Mouse (Mus musculus) thymus, postnatal 25 days (tissue): Measurements from ENCODE around the gene Plbd2.
"Not testable (repeated sequence)": the region's sequence is repeated elsewhere in the genome, so short reads cannot be mapped to it uniquely, and the experiment has no call there.

ENCODE experiments used
- DNase-seq: peaks from one replicate; pipeline ENCODE4 v3.0.0; 2022

The Plbd2 gene

DNA sequence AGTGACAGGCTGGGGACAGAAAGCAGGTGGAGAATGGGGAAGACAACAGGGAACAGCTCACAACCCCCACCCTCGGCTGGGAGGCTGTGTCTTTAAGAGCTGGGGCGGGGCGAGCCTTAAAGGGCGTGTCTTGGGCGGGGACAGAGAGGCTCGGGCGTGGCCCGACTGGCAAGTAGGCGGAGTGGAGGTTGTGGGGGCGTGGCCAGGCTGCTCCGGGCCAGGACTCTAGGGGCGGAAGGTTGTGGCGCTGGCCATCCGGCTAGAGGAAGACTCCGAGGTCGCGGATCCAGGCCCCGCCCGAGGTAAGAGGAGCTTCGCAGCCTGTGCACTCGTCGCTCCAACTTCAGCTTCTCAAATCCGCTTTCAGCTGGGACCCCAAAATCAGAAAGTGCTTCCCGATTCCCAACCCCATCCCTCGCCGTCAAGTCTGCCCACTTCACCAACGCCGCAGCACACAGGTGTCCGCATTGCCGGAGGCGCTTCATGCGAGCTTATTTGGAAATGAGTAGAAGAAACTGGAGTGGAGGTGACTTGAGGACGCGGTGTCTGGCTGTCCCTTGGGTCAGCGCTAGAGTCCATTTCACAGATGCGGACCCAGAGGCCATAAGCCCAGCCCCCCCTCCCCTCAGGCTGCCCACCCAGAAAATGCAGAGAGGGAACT is 7.7 kb upstream of the Plbd2 start, which contains the start of gene Slc8b1:
TSS of gene Slc8b1 (plus strand) at position 187 of the 661 bp plus-strand sequence.
- DNase-seq = peak; percentile 95

DNA sequence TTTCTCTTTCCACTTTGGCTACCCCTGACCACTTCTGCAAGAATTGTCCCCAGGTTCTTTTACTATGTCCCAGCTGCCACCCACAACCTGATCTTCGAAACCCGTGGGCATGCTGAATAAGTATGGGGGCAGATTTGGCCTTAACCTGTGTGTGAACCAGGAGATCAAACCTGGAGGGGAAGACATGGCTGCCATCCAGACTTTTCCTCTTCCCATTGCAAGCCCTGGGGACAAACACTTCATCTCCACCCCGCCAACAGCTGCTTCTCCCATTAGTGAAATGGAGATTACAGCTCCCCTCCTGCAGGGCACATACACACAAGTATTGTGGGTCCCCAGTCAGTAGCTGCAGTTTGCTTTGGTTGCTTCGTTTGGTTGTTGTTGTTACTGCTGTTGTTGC is 3.9 kb upstream of the Plbd2 start:
- no peak for DNase-seq

DNA sequence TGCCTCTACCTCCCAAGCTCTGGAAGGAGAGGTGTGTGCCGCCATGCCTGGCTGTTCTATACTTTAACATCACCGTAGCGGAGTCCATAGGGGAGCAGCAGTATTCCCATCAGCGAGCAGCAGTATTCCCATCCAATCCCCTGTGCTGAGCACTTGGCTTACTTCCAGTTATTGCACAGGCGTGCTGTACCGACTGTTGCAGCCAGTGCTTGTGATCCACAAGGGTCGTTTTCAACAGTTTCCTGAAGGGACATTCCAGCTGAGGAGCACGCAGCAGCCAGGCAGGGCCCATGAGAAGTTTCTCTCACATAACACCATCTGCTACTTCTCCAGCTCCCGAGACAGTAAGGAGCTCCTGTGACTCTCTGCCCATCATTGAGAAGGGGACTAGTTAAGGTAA is 3.1 kb upstream of the Plbd2 start:
- DNase-seq = no peak

DNA sequence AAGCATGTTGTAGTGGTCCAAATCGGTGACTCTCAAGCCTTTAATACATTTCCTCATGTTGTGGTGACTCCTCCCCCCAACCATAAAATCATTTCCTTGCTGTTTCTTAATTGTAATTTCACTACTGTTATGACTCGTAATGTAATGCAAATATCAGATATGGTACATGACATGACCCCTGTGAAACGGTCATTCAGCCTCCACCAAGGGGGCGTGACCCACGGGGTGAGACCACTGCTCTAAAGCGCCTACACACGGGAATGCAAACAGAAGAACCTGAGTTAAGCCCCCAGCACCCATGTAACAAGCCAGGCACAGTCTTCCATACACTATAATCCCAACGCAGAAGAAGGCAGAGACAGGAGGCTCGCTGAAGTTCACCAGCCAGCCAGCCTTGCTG is 2.4 kb upstream of the Plbd2 start:
- DNase-seq = no peak

DNA sequence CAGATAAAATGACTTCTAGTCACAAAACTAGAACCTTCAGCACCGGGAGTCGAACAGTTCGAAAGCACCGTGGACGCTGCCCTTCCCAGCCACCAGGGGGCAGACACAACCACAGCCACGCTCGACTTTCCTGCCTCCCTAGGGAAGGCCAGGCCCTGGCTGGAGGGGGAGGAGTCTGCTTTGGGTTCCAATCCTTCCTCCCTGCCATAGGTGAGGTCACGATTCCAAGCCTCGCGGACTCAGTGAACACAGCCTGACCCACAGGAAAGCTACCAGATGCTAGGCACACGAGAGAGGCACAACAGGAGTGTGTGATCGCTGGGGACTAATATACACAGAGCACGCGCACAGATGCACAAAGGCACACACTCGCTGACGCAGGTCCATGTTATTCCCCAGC is 1.9 kb upstream of the Plbd2 start:
- peak; percentile 70 for DNase-seq

DNA sequence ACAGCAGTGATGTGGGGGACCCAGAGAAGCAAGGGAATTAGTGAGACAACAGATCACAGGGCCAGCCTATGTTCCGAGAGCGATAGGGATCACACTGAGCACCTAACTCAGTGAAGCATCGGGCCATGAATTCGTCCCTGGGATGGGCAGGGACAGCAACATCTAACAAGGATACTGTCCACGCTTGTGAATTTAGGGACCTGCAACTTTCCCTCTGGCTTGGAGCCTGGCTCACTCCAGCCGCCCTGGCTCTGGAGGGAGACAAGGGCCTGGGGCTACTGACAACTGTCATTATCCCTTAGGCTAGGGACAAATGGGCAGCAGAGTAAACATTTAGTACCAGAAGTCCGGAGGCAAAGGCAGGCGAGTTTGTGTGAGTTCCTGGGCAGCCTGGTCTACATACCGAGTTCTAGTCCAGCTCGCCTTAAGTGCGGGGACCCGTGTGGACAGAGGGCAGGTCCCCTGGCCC is 716 bp downstream of the Plbd2 start:
- DNase-seq = no peak

DNA sequence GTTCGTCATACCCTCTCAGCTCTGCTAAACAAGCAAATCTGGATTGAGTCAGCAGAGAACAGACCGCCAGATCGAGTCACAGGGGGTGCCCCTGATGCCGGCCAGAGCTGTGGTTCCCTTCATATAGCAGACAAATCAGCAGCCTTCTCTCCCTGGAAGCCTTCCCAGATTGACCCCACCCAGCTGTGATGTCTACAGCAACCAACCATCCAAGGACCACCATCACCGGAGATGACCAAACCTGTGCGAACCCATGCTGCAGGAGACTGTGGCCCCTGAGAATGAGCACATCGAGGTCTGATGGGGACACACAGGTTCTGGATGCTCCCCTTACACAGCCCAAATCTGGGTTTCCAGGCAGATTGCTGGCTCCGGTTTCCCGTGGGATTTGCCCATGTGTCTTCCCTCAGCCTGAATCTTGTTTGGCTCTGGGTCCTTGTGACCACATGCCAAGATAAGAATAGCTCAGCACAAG is 1.2 kb downstream of the Plbd2 start:
- DNase-seq = no peak

DNA sequence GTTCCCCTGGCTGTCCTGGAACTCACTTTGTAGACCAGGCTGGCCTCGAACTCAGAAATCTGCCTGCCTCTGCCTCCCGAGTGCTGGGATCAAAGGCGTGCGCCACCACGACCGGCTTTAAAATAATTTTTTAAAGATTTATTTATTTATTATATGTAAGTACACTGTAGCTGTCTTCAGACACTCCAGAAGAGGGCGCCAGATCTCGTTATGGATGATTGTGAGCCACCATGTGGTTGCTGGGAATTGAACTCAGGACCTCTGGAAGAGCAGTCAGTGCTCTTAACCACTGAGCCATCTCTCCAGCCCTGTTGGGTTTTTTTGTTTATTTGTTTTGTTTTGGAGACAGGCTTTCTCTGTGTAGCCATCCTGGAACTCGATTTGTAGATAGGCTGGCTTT is 2.8 kb downstream of the Plbd2 start:
- not testable (repeated sequence) for DNase-seq

DNA sequence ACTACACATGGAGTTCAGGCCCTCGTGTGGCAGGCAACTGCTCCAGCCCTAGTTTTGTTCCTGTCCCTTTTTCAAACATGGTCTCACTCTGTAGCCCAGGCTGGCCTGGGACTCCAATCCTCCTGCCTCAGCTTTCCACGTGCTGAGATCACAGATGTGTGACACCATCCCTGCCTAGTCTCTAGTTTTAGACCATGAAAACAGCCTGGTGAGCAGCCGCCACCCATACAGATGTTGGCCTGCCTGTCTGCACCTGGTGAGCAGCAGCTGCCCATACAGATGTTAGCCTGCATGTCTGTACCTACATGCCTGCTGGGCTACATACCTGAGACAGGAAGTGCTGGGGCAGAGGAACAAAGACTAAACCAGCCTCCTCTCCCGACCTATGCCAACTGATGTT is 4.2 kb downstream of the Plbd2 start:
- no peak for DNase-seq

DNA sequence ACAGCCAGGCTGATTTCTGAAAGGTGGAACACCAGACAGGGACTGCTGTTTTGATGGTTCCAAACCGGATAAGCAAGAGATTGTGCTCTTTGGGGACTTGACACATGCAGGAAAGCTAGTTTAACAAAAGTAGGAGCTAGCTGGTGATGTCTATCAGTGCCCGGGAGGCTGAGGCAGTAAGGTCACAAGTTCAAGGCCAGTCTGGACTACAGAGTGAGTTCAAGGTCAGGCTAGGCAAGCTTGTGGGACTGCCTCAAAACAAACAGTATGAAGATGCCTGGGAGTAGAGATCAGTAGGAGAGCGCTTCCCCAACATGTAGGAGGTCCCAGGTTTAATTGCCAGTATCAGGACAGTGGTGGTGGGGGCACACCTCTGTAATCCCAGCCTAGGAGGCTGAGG is 6.4 kb downstream of the Plbd2 start:
- DNase-seq = no peak

DNA sequence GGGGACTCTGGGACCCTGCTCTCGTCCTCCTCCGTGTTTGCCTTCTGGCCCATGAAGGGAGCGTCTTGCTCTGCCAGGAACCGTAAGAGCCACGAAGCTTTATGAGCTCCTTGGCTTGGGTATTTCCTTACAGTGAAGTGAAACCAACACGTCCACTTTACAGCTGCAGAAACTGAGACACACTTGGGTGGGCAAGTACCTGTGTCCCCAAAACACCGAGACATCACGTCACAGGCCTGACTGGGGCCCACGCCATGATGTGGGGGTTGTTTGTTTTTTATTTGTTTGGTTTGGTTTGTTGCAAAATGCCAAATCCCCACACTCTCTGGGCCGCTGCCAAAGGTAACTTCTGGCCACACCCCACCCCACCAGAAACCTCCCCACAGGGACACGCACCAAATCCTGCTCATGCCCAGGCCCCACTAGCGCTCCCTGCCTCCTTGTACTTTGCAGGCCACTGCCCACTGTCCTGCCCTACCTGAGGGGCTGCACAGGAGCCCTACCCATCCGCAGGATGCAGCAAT is 7.7 kb downstream of the Plbd2 start:
- no peak for DNase-seq

DNA sequence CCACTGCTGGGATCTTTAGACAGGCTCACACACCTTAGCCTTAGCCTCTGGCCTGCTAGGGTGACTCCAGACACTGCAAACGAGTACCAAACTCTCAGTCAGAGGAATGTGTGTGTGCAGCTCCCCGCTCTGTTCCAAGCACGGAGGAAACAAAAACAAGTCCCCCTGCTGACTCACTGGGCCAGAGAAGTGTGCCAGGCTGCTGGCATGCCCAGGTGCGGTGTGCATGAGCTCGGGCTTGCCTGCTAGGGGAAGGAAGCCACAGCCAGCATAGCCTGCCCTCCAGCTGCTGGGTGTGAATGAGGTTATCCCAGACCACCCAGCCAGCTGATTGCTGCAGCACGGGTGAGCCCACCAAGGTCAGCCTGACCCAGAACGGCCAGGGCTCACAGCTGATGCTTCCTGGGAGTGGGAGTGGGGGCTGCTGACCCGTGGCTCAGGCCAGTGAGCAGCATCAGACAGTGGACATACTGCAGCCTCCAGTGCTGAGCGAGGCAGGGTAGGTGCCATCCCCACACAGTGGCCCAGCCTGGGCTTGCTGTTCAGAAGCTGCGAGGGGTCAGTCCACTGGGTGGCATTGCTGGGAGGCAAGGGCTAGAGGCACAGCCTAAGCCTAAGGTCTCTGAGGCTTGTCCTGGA is 8.2 kb downstream of the Plbd2 start:
- no peak for DNase-seq

DNA sequence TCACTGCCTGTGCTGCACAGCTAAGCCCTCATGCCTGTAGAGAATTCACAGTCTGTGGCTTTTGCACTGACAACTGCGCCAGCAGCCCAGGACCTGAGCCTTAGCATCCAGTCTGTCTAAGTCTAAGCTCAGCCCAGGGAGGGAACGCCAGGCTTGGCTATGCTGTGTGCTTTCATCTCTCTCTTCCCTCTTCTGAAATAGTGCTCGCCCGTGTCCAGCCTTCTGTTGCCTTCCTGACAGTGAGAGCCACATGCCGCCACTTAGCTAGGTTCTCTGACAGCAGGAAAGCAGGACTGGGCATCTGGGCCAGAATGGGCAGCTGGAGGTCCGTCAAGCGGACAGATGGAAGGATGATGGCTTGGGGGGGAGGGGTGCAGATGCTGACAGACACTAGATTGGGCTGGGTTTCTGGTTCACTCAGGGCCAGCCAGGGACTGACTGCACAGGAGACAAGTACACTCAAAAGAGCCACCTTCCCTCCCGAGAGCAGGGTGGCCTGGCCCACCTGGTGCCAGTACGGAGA is 9.5 kb downstream of the Plbd2 start:
- no peak for DNase-seq

DNA sequence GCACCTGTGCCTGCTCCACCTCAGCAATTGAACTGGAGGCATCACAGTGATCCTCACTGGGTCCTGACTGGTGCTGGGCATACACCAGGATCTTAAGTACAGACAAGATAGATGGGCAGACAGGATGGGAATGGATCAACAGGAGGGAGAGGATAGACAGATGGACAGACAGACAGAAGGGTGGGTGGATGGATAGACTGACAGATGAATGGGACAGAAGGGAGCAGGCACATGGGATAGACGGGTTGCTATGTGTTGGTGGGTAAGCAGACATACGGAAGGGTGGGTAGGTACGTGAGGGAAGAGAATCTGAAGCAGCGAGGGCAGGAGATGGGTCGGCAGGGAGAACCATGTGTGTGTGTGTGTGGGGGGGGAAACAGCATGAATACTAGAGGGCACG is 10.0 kb downstream of the Plbd2 start:
- DNase-seq = no peak

DNA sequence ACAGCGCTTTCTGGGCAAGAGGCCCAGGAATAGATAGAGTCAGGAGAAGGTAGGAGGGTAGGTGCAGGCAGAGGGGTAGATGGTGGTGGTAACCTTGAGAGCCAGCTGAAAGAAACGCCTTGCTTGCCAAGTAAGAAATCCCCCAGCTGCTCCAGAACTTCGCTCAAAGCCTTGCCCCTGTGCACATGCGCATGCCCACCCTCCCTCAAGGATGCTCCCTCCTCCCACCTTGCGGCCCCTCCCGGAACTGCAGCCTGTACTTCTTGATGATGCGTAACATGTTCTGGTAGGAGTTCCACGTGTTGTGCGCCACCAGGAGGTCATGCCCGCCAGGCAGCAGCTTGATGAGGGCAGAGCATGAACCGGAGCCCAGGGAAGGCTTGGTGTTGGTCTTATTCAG is 11.0 kb downstream of the Plbd2 start:
- no peak for DNase-seq

DNA sequence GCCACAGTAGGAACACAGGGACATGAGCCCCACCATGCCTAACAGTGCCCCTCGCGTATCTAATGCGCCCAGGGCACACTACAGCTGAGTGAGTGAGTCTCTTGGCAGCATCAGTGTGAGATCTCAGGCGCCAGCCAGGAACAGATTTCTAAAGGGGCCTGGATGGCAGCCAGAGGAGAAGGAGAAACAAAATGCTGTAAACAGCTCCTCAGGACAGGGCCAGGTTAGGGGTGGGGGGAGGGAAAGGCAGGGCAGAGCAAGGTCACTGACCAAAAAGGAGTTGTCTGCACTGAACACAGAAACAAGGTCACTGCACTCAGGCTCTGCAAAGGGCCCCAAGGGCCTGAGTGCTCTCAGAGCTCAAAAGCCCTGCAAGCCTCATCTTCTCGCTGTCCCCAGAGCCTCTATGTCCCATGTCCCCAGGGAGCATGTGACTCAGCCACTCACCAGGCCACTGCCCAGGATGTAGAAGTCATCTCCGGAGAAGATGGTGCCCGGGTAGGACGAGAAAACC is 12.7 kb downstream of the Plbd2 start:
- no peak for DNase-seq

DNA sequence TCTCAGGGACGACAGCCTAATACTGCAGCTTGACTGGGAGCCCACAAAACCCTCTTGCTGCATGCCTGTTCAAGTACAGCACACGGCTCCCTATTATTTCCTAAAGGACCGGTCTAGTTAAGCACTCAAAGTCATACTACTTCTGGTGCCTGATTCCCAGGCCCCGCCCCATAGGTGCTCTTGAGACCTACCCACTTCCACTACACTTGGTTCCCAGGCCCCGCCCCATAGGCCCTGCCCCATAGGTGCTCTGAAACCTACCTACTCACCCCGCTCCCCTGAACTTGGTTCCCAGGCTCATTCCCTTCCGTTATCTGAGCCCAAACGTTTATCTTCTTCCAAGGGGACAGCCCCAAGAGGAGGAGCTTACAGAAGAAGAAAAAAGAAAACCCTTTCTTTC is 15.6 kb downstream of the Plbd2 start:
- no peak for DNase-seq

DNA sequence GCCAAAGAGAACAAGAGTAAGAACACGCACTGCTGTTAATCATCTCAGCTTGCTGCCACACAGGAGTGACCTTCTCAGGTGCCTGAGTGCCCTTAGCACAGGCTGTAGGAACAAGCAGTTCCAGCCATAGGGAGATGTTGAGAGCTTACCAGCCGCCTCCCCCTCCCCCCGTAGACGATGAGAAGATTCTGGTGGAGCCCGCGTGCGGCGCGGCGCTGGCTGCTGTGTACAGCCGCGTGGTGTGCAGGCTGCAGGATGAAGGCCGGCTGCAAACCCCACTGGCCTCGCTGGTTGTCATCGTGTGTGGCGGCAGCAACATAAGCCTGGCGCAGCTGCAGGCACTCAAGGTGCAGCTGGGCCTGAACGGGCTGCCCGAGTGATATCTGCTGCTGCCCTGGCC is 20.0 kb downstream of the Plbd2 start:
- DNase-seq = no peak

DNA sequence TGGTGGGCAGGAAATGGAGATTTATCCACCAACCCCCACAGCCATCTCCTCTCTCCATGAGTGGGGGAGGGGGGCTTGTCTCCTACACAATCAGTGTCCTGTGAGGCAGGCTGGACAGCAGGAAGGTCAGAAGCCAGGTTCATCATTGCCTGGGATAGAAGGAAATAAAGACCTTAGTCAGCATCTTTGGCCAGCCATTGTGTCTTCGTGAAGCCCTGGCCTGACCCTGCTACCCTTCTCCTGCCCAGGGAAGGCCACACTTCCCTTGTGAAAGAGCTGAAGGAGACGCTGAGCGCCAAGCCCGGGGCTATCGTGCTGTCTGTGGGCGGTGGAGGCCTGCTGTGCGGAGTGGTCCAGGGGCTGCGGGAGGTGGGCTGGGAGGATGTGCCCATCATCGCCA is 22.2 kb downstream of the Plbd2 start:
- DNase-seq = no peak

DNA sequence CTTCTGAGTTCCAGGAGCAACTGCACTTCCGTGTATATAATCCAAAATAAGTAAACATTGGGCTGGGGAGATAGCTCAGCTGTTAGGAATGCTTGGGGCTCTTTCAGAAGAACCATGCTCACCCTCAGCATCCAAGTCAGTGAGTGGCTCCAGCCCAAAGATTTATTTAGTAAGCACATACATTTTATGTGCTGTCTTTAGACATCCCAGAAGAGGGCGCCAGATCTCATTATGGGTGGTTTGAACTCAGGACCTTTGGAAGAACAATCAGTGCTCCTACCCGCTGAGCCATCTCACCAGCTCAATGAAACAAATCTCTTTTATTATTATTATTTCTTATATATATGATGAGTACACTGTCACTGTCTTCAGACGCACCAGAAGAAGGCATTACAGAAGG is 23.9 kb downstream of the Plbd2 start:
- DNase-seq = no peak

DNA sequence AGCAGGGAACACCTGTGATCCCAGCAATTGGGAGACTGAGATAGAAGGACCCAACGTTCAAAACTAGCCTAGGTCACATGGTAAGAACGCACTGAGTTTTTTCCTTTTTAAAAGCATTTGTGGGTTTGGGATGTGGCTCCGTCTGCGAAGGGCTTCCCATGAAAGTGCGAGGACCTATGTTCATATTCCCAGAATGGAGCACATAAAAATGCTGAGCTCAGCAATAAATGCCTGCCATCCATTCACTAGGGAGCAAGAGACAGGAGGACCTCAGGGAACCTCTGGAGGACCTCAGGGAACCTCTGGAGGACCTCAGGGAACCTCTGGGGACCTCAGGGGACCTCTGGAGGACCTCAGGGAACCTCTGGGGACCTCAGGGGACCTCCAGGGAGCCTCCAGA is 25.4 kb downstream of the Plbd2 start:
- DNase-seq = no peak

DNA sequence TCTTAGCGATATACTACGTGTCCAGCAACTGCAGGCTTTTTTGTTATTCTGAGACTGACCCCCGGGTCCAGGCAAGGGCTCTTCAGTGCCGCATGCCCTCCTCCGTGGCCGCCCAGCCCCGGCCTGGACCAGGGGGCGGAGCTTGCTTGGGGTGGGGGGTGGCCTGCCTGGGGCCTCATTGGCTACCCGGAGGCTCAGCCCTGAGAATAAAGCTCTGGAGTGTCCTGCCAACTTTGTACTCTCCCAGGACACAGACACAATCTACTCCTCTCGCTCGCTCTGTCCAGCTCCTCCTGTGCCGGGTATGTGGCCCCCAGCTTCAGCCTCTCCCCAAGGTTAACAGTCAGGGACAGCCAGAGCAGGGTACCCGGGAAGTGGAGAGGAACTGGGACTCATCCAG is 27.1 kb downstream of the Plbd2 start, which contains the start of gene Sds:
TSS of gene Sds (plus strand) at position 231 of the 400 bp plus-strand sequence.
- DNase-seq = no peak

DNA sequence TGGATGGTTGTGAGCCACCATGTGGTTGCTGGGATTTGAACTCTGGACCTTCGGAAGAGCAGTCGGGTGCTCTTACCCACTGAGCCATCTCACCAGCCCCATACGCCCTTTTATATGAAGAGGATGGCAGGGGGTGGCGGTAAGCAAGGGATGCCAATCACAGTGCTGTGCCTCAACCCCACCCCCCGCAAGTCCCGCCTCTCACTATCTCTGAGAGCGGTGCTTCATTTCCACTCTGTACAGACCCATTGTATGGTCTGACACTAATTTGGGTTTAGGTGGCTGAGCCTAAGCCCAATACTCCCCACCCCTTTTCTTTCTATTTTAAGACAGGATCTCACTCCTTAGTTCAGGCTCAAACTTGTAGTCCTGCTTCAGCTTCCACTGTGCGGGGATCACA is 27.6 kb downstream of the Plbd2 start:
- DNase-seq = no peak

DNA sequence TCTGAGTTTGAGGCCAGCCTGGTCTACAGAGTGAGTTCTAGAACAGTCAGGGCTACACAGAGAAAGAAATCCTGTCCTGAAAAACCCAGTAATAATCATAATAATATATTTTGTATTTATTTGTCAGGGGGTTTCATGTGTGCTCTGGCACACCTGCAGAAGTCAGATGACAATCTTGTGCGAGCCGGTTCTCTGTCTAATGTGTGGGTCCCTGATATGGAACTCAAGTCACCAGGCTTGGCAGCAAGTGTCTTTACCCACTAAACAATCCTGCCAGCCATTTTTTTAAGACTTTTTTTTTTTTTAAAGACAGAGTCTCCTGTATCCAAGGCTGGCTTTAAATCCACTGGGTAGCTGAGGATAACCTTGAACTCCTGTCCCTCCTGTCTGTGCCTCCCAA is 30.1 kb downstream of the Plbd2 start:
- DNase-seq = no peak
